Mouse (Mus musculus): ENCODE results near the gene Mre11a. TPM values are rescaled to one million over a fixed set of nuclear protein-coding genes. Genes with fewer than 3 reads are reported as not detected.

Gene Mre11a
- total and polyA plus RNA-seq, 3 experiments = 27.7 to 47.3 (median 45.7) TPM

GRCm38 (mm10) chr9:14778341-14778740 is 6.1 kb upstream of the Mre11a start:
- no peak overlapping the region for H3K9ac ChIP-seq (ENCODE audit: insufficient read depth, low read depth)
- H3K27ac ChIP-seq (ENCODE audit: insufficient read depth, low read depth) = no peak overlapping the region
- no peaks in the 10 kb centered on the region for H3K9me3 ChIP-seq (replicated peaks; ENCODE audit: low read length)
- in situ Hi-C loops (cut with MboI; ENCODE audit: low pct_ligation_motif_present, low pct_unique_long_range_greater_than_20kb, low sequenced_read_pairs) = loop anchor here (5.0 kb wide), 1 partner anchor 239 kb away; no protein-coding TSS in a partner anchor
- 0 out of 2 replicates have a peak, but pooled peaks have one; percentile 54 for TF ChIP-seq POLR2AphosphoS2 (IDR thresholded peaks at IDR 0.05; ENCODE audit: low read depth, low read length)
- no peak for TF ChIP-seq EP300 (IDR thresholded peaks at IDR 0.05; ENCODE audit: low read length)
- 0 out of 2 replicates have a peak, but pooled peaks have one; percentile 35 for TF ChIP-seq ZMIZ1 (IDR thresholded peaks at IDR 0.05; ENCODE audit: low read depth, low read length)
- H3K4me3 ChIP-seq (replicated peaks in 1 of 3; ENCODE audit: low read depth in 2 of 3, low read length in 2 of 3, poor library complexity in 1 of 3) = no peak overlapping the region
- H3K4me2 ChIP-seq (ENCODE audit: insufficient read depth, low read depth, poor library complexity, severe bottlenecking) = no peak overlapping the region
- H3K79me2 ChIP-seq (replicated peaks; ENCODE audit: control insufficient read depth, extremely low read depth, insufficient read depth, poor library complexity, severe bottlenecking) = no peaks in the 10 kb centered on the region
- peaks cover 18 to 37% of the 10 kb centered on the region in 2 experiments for H3K36me3 ChIP-seq (replicated peaks in 1 of 2; ENCODE audit: control insufficient read depth in 1 of 2, insufficient read depth in 1 of 2, low read length in 1 of 2)
- no peaks in the 10 kb centered on the region for H3K27me3 ChIP-seq (replicated peaks)
- dilution Hi-C loops (cut with MboI; ENCODE audit: extremely low pct_ligation_motif_present, extremely low pct_unique_long_range_greater_than_20kb, low sequenced_read_pairs) = no loop called here
- peaks cover 0 to 30% of the 10 kb centered on the region in 2 experiments; a peak in 2 of 4 replicates for H3K4me1 ChIP-seq (ENCODE audit: control insufficient read depth in 1 of 2, insufficient read depth in 2 of 2)
- DNase-seq (ENCODE audit: extremely low read depth) = no peak

DNA sequence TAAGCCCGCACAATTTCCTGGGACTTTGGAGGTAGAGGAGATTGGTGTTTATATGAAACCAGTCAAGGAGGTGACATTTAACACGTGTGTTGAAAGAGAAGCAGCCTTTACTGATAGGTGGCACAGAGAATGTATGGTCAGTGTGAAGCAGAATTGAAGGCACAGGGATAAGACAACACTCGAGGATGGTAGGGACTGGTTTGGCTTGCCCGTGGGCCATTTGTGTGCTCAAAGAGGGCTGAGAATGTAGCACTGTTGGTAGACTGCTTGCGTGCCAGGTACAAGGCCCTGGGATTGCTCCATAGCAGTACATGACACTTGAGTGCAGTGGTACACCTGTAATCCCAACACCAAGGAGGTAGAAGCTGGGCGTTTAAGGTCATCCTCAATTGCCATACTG is 2.9 kb downstream of the Mre11a start:
- no peak for TF ChIP-seq IRF4 (IDR thresholded peaks at IDR 0.05; ENCODE audit: low read depth, low read length)
- H3K27me3 ChIP-seq (replicated peaks) = no peaks in the 10 kb centered on the region
- H3K36me3 ChIP-seq (replicated peaks in 1 of 2; ENCODE audit: control insufficient read depth in 1 of 2, insufficient read depth in 1 of 2, low read length in 1 of 2) = peaks cover 29 to 60% of the 10 kb centered on the region in 2 experiments
- no peak overlapping the region for H3K9ac ChIP-seq (ENCODE audit: insufficient read depth, low read depth)
- no peak overlapping the region for H3K27ac ChIP-seq (ENCODE audit: insufficient read depth, low read depth)
- H3K4me1 ChIP-seq (ENCODE audit: control insufficient read depth in 1 of 2, insufficient read depth in 2 of 2) = peaks cover 0 to 36% of the 10 kb centered on the region in 2 experiments; a peak in 2 of 4 replicates
- H3K4me2 ChIP-seq (ENCODE audit: insufficient read depth, low read depth, poor library complexity, severe bottlenecking) = no peak overlapping the region
- H3K79me2 ChIP-seq (replicated peaks; ENCODE audit: control insufficient read depth, extremely low read depth, insufficient read depth, poor library complexity, severe bottlenecking) = peaks cover 17% of the 10 kb centered on the region
- DNase-seq (ENCODE audit: extremely low read depth) = no peak
- in situ Hi-C loops (cut with MboI; ENCODE audit: low pct_ligation_motif_present, low pct_unique_long_range_greater_than_20kb, low sequenced_read_pairs) = no loop called here
- H3K9me3 ChIP-seq (replicated peaks; ENCODE audit: low read length) = no peaks in the 10 kb centered on the region
- no peak overlapping the region for H3K4me3 ChIP-seq (replicated peaks in 1 of 3; ENCODE audit: low read depth in 2 of 3, low read length in 2 of 3, poor library complexity in 1 of 3)
- dilution Hi-C loops (cut with MboI; ENCODE audit: extremely low pct_ligation_motif_present, extremely low pct_unique_long_range_greater_than_20kb, low sequenced_read_pairs) = no loop called here

- Histone ChIP-seq H3K9ac (ENCODE audit: insufficient read depth, low read depth) (no peak overlapping the region), H3K9me3 (replicated peaks; ENCODE audit: low read length) (no peaks in the 10 kb centered on the region), H3K4me1 (ENCODE audit: control insufficient read depth in 1 of 2, insufficient read depth in 2 of 2) (no peaks in the 10 kb centered on the region), H3K36me3 (replicated peaks in 1 of 2; ENCODE audit: control insufficient read depth in 1 of 2, insufficient read depth in 1 of 2, low read length in 1 of 2) (peaks cover 72 to 88% of the 10 kb centered on the region in 2 experiments), H3K79me2 (replicated peaks; ENCODE audit: control insufficient read depth, extremely low read depth, insufficient read depth, poor library complexity, severe bottlenecking) (no peaks in the 10 kb centered on the region), H3K4me3 (replicated peaks in 1 of 3; ENCODE audit: low read depth in 2 of 3, low read length in 2 of 3, poor library complexity in 1 of 3) (no peak overlapping the region), H3K27ac (ENCODE audit: insufficient read depth, low read depth) (no peak overlapping the region), H3K27me3 (replicated peaks) (no peaks in the 10 kb centered on the region), H3K4me2 (ENCODE audit: insufficient read depth, low read depth, poor library complexity, severe bottlenecking) (no peak overlapping the region)
- no peak for DNase-seq (ENCODE audit: extremely low read depth)
- dilution Hi-C loops (cut with MboI; ENCODE audit: extremely low pct_ligation_motif_present, extremely low pct_unique_long_range_greater_than_20kb, low sequenced_read_pairs) (no loop called here), in situ Hi-C loops (cut with MboI; ENCODE audit: low pct_ligation_motif_present, low pct_unique_long_range_greater_than_20kb, low sequenced_read_pairs) (no loop called here)
- TF ChIP-seq ZMIZ1 (IDR thresholded peaks at IDR 0.05; ENCODE audit: low read depth, low read length) = no peak
Measured at GRCm38 (mm10) chr9:14805714-14806113, 21.3 kb downstream of the Mre11a start.

DNA sequence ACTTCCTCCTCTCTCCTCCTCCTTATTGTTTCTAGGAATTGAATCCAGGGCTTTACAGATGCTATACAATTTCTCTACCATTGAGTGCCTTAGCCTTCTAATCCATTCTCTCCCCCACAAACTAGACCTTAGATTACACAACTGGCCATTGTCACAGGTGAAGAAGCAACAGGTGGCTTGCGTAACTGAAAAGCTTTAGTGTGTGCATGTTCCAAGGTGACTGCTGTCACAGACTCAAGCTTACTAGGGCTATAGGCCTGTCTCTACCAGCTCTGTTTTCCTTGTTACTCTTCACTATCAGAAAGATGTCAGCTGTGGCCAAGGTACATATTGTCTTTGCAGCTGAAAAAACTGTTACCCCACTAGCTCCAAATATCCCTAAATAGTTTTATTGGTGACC is 22.3 kb downstream of the Mre11a start:
- Histone ChIP-seq H3K4me3 (replicated peaks in 1 of 3; ENCODE audit: low read depth in 2 of 3, low read length in 2 of 3, poor library complexity in 1 of 3) (no peak overlapping the region), H3K36me3 (replicated peaks in 1 of 2; ENCODE audit: control insufficient read depth in 1 of 2, insufficient read depth in 1 of 2, low read length in 1 of 2) (peaks cover 68 to 88% of the 10 kb centered on the region in 2 experiments), H3K4me2 (ENCODE audit: insufficient read depth, low read depth, poor library complexity, severe bottlenecking) (no peak overlapping the region), H3K27ac (ENCODE audit: insufficient read depth, low read depth) (no peak overlapping the region), H3K27me3 (replicated peaks) (no peaks in the 10 kb centered on the region), H3K9me3 (replicated peaks; ENCODE audit: low read length) (no peaks in the 10 kb centered on the region), H3K4me1 (ENCODE audit: control insufficient read depth in 1 of 2, insufficient read depth in 2 of 2) (no peaks in the 10 kb centered on the region), H3K9ac (ENCODE audit: insufficient read depth, low read depth) (no peak overlapping the region), H3K79me2 (replicated peaks; ENCODE audit: control insufficient read depth, extremely low read depth, insufficient read depth, poor library complexity, severe bottlenecking) (no peaks in the 10 kb centered on the region)
- in situ Hi-C loops (cut with MboI; ENCODE audit: low pct_ligation_motif_present, low pct_unique_long_range_greater_than_20kb, low sequenced_read_pairs) (no loop called here), dilution Hi-C loops (cut with MboI; ENCODE audit: extremely low pct_ligation_motif_present, extremely low pct_unique_long_range_greater_than_20kb, low sequenced_read_pairs) (no loop called here)
- no peak for DNase-seq (ENCODE audit: extremely low read depth)
- TF ChIP-seq PAX5 (IDR thresholded peaks at IDR 0.05; ENCODE audit: low read length) (no peak), RAD21 (IDR thresholded peaks at IDR 0.05; ENCODE audit: low read depth, low read length) (no peak), ZMIZ1 (IDR thresholded peaks at IDR 0.05; ENCODE audit: low read depth, low read length) (no peak), ZNF384 (IDR thresholded peaks at IDR 0.05; ENCODE audit: low read depth, low read length) (no peak), UBTF (IDR thresholded peaks at IDR 0.05; ENCODE audit: low read depth, low read length) (no peak), USF2 (conservative IDR thresholded peaks at IDR 0.05; ENCODE audit: low read depth, low read length) (no peak), MAFK (IDR thresholded peaks at IDR 0.05; ENCODE audit: insufficient replicate concordance, low read length) (no peak), USF1 (IDR thresholded peaks at IDR 0.05; ENCODE audit: low read depth, low read length) (no peak), NELFE (IDR thresholded peaks at IDR 0.05; ENCODE audit: low read depth, low read length) (no peak), MEF2A (IDR thresholded peaks at IDR 0.05; ENCODE audit: borderline replicate concordance, low read depth, low read length) (no peak)

Measured in CH12.LX (cell line).